Mouse (Mus musculus): ENCODE measurements around the gene Pthlh. TPM values are rescaled to one million over a fixed set of nuclear protein-coding genes. Genes with fewer than 3 reads are reported as not detected.

The Pthlh gene
- total RNA-seq, 2 experiments from 2014 or later, result 1.6 to 1.8 TPM

Other genes starting within 250 kb of the Pthlh start
- gene Rep15, start 231.6 kb downstream of the Pthlh start, total RNA-seq (2021), result 1 to 10 TPM; 1.7 to 1.8 TPM
- gene Mrps35, start 221.4 kb downstream of the Pthlh start, total RNA-seq (2021), result 10 to 100 TPM; 95.5 to 99.8 TPM
- gene Mansc4, start 177.2 kb downstream of the Pthlh start, total RNA-seq (2021), result under 1 TPM in 1 of 2 experiments, not detected in 1; 0.32 TPM
- gene Klhl42, start 172.8 kb downstream of the Pthlh start, total RNA-seq (2021), result 1 to 10 TPM; 9.4 to 9.7 TPM
- gene Ccdc91, start 211.6 kb upstream of the Pthlh start, total RNA-seq (2021), result 10 to 100 TPM; 36.1 to 37.2 TPM